Mouse (Mus musculus) embryo, embryonic 10 days (tissue): ENCODE measurements at regions not wholly inside any gene's neighbourhood (a gene's known extent, or its start where the extent isn't known, plus 50 kb on each side); places are given as distances from the start of the nearest gene placed in this dataset.
A peak's percentile ranks its signal among the peaks of the same experiment; 100 is the strongest.
"Not testable (repeated sequence)": the region's sequence is repeated elsewhere in the genome, so short reads cannot be mapped to it uniquely, and the experiment has no call there.

Source experiments
- DNase-seq: peaks from one replicate; pipeline ENCODE4 v3.0.0-alpha.2; 2015; ENCODE audit warnings: low spot score

DNA sequence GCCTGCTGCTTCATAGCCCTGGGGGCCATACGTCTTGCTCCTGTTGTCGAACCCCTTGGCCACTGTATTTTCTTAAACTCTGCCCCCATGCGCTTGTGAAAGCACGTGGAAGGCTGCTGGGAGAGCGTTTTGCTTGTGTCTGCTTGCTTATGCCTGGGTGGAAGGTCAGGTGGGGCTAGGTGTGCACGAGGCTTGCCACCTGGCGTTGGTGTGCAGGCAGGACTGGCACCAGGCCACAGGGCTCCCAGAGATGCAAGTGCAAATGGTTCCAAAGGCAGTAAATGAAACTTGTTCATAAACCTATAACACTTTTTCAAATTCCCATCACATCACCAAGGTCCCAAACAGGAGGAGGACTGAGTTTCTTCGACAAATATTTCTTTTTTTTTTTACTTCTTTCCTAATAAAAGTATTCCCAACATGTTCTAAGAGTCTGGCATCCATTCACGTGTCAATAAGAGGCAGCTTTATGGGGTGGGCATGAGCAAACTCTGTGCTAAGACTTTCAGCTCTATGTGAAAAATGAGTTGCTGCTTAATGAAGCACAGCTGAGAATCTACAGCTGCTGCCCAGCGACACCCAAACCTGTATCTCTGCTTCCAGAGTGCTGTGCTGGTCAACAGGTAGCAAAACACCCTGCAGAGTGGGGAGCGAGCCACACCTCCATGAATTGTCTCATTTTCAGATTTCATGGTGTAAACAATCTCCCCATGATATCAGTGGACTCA lies 116.0 kb upstream of the Gmds start:
- DNase-seq, result no peak

- peak; percentile 24 for DNase-seq
Measured at GRCm38 (mm10) chr13:32449710-32450417, 111.3 kb upstream of the Gmds start.

DNA sequence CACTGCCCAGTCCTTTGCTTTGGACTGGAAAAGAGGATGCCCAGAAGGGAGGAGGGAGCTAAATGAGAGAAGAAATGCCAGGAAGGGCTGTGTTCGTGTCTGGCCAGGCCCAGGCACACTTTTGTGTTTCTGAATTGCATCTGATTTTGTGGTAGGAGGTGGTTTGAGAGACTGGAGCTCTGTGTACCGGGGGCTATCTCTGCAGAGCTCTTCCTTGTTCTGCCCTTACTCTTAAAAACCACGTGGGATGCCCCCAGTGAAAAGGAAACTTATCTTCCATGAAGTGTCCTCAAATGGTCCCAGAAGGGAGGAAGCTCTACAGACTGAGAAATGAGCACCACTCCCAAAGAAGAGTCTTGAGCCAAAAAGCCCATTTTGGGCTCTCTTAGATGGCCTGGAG lies 106.0 kb upstream of the Gmds start:
- no peak for DNase-seq

DNA sequence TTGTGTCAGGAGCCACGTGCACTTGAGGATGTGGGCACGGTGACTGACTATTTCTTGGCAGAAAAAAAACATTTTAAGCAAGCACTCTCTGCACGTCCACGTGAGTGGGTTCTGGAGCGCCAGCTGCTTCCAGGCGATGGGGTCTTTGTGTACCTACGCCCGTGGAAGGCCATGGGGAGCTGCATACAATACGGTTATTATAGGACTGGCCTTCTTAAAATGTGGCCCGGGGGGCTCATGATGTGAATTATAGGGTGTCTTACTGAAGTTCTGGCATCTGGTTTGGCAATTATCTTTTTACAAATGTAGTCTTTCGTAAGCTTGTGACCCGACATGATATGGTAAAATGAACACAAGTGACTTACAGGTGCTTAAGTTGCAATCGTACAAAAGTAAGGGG lies 103.5 kb upstream of the Gmds start:
- no peak for DNase-seq

GRCm38 (mm10) chr13:32435136-32435535 lies 96.6 kb upstream of the Gmds start:
- DNase-seq, result no peak

DNA sequence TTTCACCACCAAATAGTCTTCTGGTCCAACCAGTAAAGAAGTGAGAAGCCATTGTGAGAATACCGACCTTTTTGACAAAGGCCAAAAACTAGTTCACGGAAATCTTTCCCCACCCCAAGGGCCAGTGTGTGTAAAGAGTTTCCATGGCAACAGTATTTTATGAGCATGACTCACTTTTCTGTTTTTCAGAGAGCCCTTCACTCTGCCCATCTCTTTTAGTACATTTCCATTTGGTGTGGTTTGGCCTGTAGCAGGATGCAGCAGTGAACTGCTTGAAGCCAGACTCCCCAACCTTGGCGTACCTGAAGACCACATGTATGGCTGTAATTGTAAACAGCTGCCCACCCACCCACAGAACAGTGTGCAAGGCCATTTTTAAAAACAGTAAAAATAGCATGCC lies 89.9 kb upstream of the Gmds start:
- DNase-seq, result no peak

- DNase-seq, result no peak
Measured at GRCm38 (mm10) chr13:32426906-32427305, 88.4 kb upstream of the Gmds start.

DNA sequence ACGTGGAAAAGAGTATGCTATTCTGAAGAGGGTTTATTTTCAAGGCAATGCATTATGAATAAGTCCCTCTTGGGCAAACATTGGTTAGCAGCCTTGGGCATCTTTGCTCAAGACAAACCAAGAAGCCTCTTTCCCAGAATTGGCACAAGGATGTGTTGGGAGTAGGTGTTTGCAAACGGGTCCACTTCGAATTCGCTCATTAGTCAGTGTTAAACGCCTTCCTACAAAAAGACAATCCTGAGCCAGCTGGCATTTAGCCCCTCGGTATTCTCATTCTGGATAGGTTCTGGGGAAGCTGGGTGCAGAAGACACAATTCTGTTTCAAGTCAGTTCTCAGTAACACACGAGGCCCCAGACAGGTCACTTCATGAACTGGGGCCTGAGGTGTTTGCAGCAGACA lies 87.7 kb upstream of the Gmds start:
- no peak for DNase-seq

- DNase-seq, result not testable (repeated sequence)
Measured at GRCm38 (mm10) chr13:32424543-32424942, 86.0 kb upstream of the Gmds start.

- DNase-seq, result no peak
Measured at GRCm38 (mm10) chr13:32422485-32422884, 83.9 kb upstream of the Gmds start.

DNA sequence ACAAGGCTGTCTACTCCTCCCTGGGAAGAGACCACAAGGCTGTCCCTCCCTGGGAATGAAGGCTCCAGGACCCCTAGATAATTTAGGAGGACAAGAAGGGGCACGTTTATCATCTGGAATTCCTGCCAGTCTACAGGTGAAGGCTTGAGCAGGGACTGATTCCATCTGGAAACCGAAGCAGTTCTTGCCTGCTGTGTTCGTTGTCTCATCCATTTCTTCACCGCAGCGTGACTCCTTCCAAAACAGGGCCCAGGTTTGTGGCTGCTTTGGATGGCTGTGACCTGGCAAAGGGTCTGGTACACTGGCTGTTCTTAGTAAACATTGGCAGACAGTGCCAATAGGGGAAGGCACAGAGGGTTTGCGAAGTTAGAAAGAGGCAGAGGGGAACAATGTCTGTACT lies 80.8 kb upstream of the Gmds start:
- DNase-seq, result no peak

- no peak for DNase-seq
Measured at GRCm38 (mm10) chr13:32418655-32419054, 80.1 kb upstream of the Gmds start.

DNA sequence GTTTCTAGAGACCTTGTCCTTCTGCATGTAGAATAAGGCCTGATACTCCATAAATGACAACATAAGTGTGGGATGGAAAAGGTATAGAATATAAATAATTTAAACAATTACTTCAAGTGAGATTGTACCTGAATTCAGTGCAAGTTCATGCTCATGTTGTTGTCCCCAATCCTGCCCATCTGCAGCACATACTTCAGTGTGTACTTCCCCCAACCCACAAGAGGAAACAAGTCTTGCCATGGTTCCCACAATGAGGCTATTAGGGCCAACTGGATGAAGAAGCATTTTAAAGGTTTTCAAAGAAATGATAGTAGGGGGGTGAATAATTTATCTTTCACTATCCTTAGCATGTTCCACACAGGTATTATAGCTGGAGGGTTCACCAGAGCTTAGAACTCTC lies 79.4 kb upstream of the Gmds start:
- no peak for DNase-seq

GRCm38 (mm10) chr13:32411287-32411935 lies 72.9 kb upstream of the Gmds start:
- DNase-seq, result peak; percentile 84

DNA sequence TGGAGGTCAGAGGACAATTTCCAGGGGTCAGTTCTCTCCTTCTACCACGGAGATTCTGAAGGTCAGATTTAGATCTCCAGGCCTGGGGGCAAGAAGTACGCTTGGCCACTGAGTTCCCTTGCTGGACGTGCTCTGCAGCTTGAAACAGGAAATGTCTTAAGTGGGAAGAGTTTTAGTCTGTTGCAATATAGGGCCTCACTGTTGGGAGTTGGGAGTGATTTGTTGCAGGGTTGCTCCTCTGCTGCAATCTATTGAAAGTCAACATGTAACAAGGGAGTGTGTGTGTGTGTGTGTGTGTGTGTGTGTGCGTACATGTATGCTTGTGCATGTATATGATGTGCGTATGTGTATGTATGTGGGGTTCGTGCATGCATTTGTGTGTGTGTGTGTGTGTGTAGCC lies 71.5 kb upstream of the Gmds start:
- no peak for DNase-seq

GRCm38 (mm10) chr13:32398616-32399015 lies 60.1 kb upstream of the Gmds start:
- DNase-seq, result no peak
